18 mouse cellular contexts compared by ENCODE assay signal in the genomic region with DNA sequence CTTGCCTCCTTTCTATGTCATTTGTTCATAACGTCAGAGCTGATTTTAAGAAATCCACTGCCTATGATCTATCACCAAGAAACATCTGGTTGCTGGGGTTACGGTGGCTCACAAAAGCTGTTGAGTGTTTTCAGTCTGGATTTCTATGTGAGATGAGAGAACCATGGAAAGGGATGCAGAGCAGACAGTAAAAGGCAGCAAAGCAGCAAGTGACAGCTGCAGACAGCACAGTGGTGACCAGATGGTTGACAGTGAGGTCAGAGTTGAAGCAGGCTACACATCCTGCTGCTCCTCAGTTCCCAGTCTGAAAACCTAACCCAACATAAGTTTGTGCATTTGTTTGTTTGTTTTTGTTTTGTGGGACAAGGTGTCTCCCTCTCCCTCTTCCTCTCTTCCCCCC.
"Had no signal": no experiment of that assay in that cellular context is flagged by ENCODE, and none has a peak within 500 bp of the region (broad histone marks: within the 10 kb centered on the region; RNA-seq: fewer than 3 reads in every experiment).

No protein-coding gene starts in this region.

- H3K27me3 ChIP-seq: lung, embryonic 15.5 days; midbrain, embryonic 12.5 days; midbrain, embryonic 15.5 days; neural tube, embryonic 13.5 days; neural tube, embryonic 15.5 days had no signal

- H3K9me3 ChIP-seq: lung, embryonic 15.5 days; midbrain, embryonic 12.5 days; midbrain, embryonic 15.5 days; neural tube, embryonic 13.5 days; neural tube, embryonic 15.5 days had no signal

- H3K9ac ChIP-seq: liver, embryonic 14.5 days; lung, embryonic 15.5 days; midbrain, embryonic 12.5 days; midbrain, embryonic 15.5 days; neural tube, embryonic 13.5 days; neural tube, embryonic 15.5 days had no signal

- H3K4me1 ChIP-seq: lung, embryonic 15.5 days; midbrain, embryonic 12.5 days; neural tube, embryonic 13.5 days; neural tube, embryonic 15.5 days had no signal

- H3K4me3 ChIP-seq: lung, embryonic 15.5 days; midbrain, embryonic 12.5 days; midbrain, embryonic 15.5 days; myocyte; neural tube, embryonic 13.5 days; neural tube, embryonic 15.5 days had no signal

- H3K4me2 ChIP-seq: lung, embryonic 15.5 days; midbrain, embryonic 12.5 days; midbrain, embryonic 15.5 days; neural tube, embryonic 13.5 days; neural tube, embryonic 15.5 days had no signal

- H3K27ac ChIP-seq: liver, embryonic 14.5 days; lung, embryonic 15.5 days; midbrain, embryonic 12.5 days; midbrain, embryonic 15.5 days; neural tube, embryonic 13.5 days; neural tube, embryonic 15.5 days had no signal

- ATAC-seq: midbrain, embryonic 15.5 days had no signal

- H3K36me3 ChIP-seq: lung, embryonic 15.5 days; midbrain, embryonic 12.5 days; midbrain, embryonic 15.5 days; neural tube, embryonic 13.5 days; neural tube, embryonic 15.5 days had no signal

- DNase-seq: lung, adult 18-20 months; lung, postnatal 10 days; lung, postnatal 4 days; retina, postnatal 1 day; right cerebral cortex, adult 18-20 months; right cerebral cortex, postnatal 25 days; right cerebral cortex, postnatal 4 days; spleen, adult 18-20 months; thymus, adult 18-20 months; thymus, postnatal 14 days; thymus, postnatal 36 days had no signal
